Mouse (Mus musculus) lung, postnatal 4 days (tissue): Measurements from ENCODE around the gene Pa2g4.
"Not testable (repeated sequence)": the region's sequence is repeated elsewhere in the genome, so short reads cannot be mapped to it uniquely, and the experiment has no call there.

Source experiments
- DNase-seq, 2 experiments: peaks; one replicate each; pipeline ENCODE4 v3.0.0; 2021

Pa2g4 gene

GRCm38 (mm10) chr10:128578330-128578729 is 12.5 kb upstream of the Pa2g4 start:
- DNase-seq = no peak

GRCm38 (mm10) chr10:128575063-128575462 is 9.3 kb upstream of the Pa2g4 start:
- DNase-seq = no peak

- DNase-seq = peak; percentile 58 to 59
Measured at GRCm38 (mm10) chr10:128565206-128565787, 490 bp downstream of the Pa2g4 start.

GRCm38 (mm10) chr10:128563544-128563943 is 2.2 kb downstream of the Pa2g4 start:
- no peak for DNase-seq

- DNase-seq = no peak
Measured at GRCm38 (mm10) chr10:128556963-128557362, 8.8 kb downstream of the Pa2g4 start.

- DNase-seq = no peak
Measured at GRCm38 (mm10) chr10:128556286-128556685, 9.5 kb downstream of the Pa2g4 start.

- not testable (repeated sequence) for DNase-seq
Measured at GRCm38 (mm10) chr10:128555567-128555966, 10.2 kb downstream of the Pa2g4 start.

GRCm38 (mm10) chr10:128550144-128550823 is 15.5 kb downstream of the Pa2g4 start:
- DNase-seq = not testable (repeated sequence)

GRCm38 (mm10) chr10:128549682-128550057 is 16.1 kb downstream of the Pa2g4 start:
- DNase-seq = peak in 1 of 2 experiments; percentile 35

- peak; percentile 94 to 97 for DNase-seq
Measured at GRCm38 (mm10) chr10:128548947-128549681, 16.7 kb downstream of the Pa2g4 start, which contains the start of gene Rpl41. Rpl41 (minus strand) TSS chr10:128549305.

GRCm38 (mm10) chr10:128548051-128548791 is 17.6 kb downstream of the Pa2g4 start:
- DNase-seq = peak; percentile 37 to 51

GRCm38 (mm10) chr10:128547361-128548032 is 18.3 kb downstream of the Pa2g4 start, which contains the start of gene Zc3h10:
Zc3h10 (minus strand) TSS chr10:128547774.
- peak; percentile 94 to 97 for DNase-seq

GRCm38 (mm10) chr10:128546787-128547186 is 19.0 kb downstream of the Pa2g4 start:
- DNase-seq = no peak

GRCm38 (mm10) chr10:128546361-128546760 is 19.4 kb downstream of the Pa2g4 start:
- DNase-seq = no peak

GRCm38 (mm10) chr10:128545570-128545898 is 20.3 kb downstream of the Pa2g4 start:
- no peak for DNase-seq

- DNase-seq = no peak
Measured at GRCm38 (mm10) chr10:128544674-128545569, 20.9 kb downstream of the Pa2g4 start.

- no peak for DNase-seq
Measured at GRCm38 (mm10) chr10:128544151-128544657, 21.6 kb downstream of the Pa2g4 start.

GRCm38 (mm10) chr10:128543100-128543499 is 22.7 kb downstream of the Pa2g4 start:
- no peak for DNase-seq

GRCm38 (mm10) chr10:128538340-128538870 is 27.4 kb downstream of the Pa2g4 start:
- DNase-seq = no peak

GRCm38 (mm10) chr10:128536266-128536940 is 29.4 kb downstream of the Pa2g4 start:
- peak; percentile 90 to 94 for DNase-seq
